Mouse (Mus musculus): ENCODE measurements around the gene Prkcd.

The Prkcd gene

GRCm38 (mm10) chr14:30635219-30635910 lies 9.4 kb upstream of the Prkcd start:
- no peak for DNase-seq (ENCODE audit: low read depth, low spot score)

- DNase-seq (ENCODE audit: low read depth, low spot score) = no peak
Observed at GRCm38 (mm10) chr14:30634418-30634817, 8.4 kb upstream of the Prkcd start.

GRCm38 (mm10) chr14:30633708-30634107 lies 7.7 kb upstream of the Prkcd start:
- DNase-seq (ENCODE audit: low read depth, low spot score) = no peak

- no peak for DNase-seq (ENCODE audit: low read depth, low spot score)
Observed at GRCm38 (mm10) chr14:30631834-30632233, 5.8 kb upstream of the Prkcd start.

- no peak for DNase-seq (ENCODE audit: low read depth, low spot score)
Observed at GRCm38 (mm10) chr14:30630811-30631576, 5.0 kb upstream of the Prkcd start.

GRCm38 (mm10) chr14:30629839-30630238 lies 3.8 kb upstream of the Prkcd start:
- no peak for DNase-seq (ENCODE audit: low read depth, low spot score)

- no peak for DNase-seq (ENCODE audit: low read depth, low spot score)
Observed at GRCm38 (mm10) chr14:30628235-30628634, 2.2 kb upstream of the Prkcd start.

- no peak for DNase-seq (ENCODE audit: low read depth, low spot score)
Observed at GRCm38 (mm10) chr14:30626756-30627742, 1.0 kb upstream of the Prkcd start.

GRCm38 (mm10) chr14:30625131-30625807 lies 741 bp downstream of the Prkcd start:
- DNase-seq (ENCODE audit: low read depth, low spot score) = no peak

GRCm38 (mm10) chr14:30624277-30624721 lies 1.7 kb downstream of the Prkcd start:
- DNase-seq (ENCODE audit: low read depth, low spot score) = no peak

- no peak for DNase-seq (ENCODE audit: low read depth, low spot score)
Observed at GRCm38 (mm10) chr14:30622556-30622955, 3.5 kb downstream of the Prkcd start.

- DNase-seq (ENCODE audit: low read depth, low spot score) = no peak
Observed at GRCm38 (mm10) chr14:30622130-30622529, 3.9 kb downstream of the Prkcd start.

- DNase-seq (ENCODE audit: low read depth, low spot score) = no peak
Observed at GRCm38 (mm10) chr14:30619982-30620578, 5.9 kb downstream of the Prkcd start.

GRCm38 (mm10) chr14:30618746-30619275 lies 7.2 kb downstream of the Prkcd start:
- no peak for DNase-seq (ENCODE audit: low read depth, low spot score)

- DNase-seq (ENCODE audit: low read depth, low spot score) = no peak
Observed at GRCm38 (mm10) chr14:30616751-30617150, 9.3 kb downstream of the Prkcd start.

- no peak for DNase-seq (ENCODE audit: low read depth, low spot score)
Observed at GRCm38 (mm10) chr14:30612962-30613715, 12.9 kb downstream of the Prkcd start.

GRCm38 (mm10) chr14:30612523-30612922 lies 13.5 kb downstream of the Prkcd start:
- peak; percentile 52 for DNase-seq (ENCODE audit: low read depth, low spot score)

GRCm38 (mm10) chr14:30610940-30611339 lies 15.1 kb downstream of the Prkcd start:
- DNase-seq (ENCODE audit: low read depth, low spot score) = no peak

- DNase-seq (ENCODE audit: low read depth, low spot score) = no peak
Observed at GRCm38 (mm10) chr14:30610304-30610703, 15.7 kb downstream of the Prkcd start.

- no peak for DNase-seq (ENCODE audit: low read depth, low spot score)
Observed at GRCm38 (mm10) chr14:30609499-30609898, 16.5 kb downstream of the Prkcd start.
